ENCODE assay signal across 18 mouse cellular contexts in genomic region chr7:98556767-98557394, GRCm38 (mm10).
"Had no signal": no experiment of that assay in that cellular context is flagged by ENCODE, and none has a peak within 500 bp of the region (broad histone marks: within the 10 kb centered on the region; RNA-seq: fewer than 3 reads in every experiment).

No protein-coding gene starts in this region.

- H3K27ac ChIP-seq: kidney, embryonic 15.5 days; left cerebral cortex, adult 2 months; liver, embryonic 13.5 days; midbrain, embryonic 12.5 days; neural tube, embryonic 13.5 days had no signal

- H3K4me1 ChIP-seq: midbrain, embryonic 12.5 days; neural tube, embryonic 13.5 days had no signal

- H3K9me3 ChIP-seq: kidney, embryonic 15.5 days; liver, embryonic 13.5 days; midbrain, embryonic 12.5 days; neural tube, embryonic 13.5 days had no signal

- H3K4me2 ChIP-seq: kidney, embryonic 15.5 days; liver, embryonic 13.5 days; midbrain, embryonic 12.5 days; neural tube, embryonic 13.5 days had no signal

- H3K27me3 ChIP-seq: kidney, embryonic 15.5 days; liver, embryonic 13.5 days; midbrain, embryonic 12.5 days; neural tube, embryonic 13.5 days had no signal

- H3K4me3 ChIP-seq: kidney, embryonic 15.5 days; left cerebral cortex, adult 2 months; liver, embryonic 13.5 days; midbrain, embryonic 12.5 days; myocyte; neural tube, embryonic 13.5 days had no signal

- H3K9ac ChIP-seq: kidney, embryonic 15.5 days; liver, embryonic 13.5 days; midbrain, embryonic 12.5 days; neural tube, embryonic 13.5 days had no signal

- DNase-seq: kidney, adult 11 months; kidney, adult 8-10 months; kidney, postnatal 10 days; kidney, postnatal 36 days; layer of hippocampus, postnatal 36 days; liver, embryonic 13.5 days; lung, adult 2 months; lung, postnatal 14 days; lung, postnatal 4 days; retina, postnatal 1 day; right cerebral cortex, postnatal 25 days; spleen, adult 18-20 months had no signal

- H3K36me3 ChIP-seq: kidney, embryonic 15.5 days; liver, embryonic 13.5 days; midbrain, embryonic 12.5 days; neural tube, embryonic 13.5 days had no signal

- ATAC-seq: midbrain, embryonic 16.5 days had no signal
